Comparison of ENCODE assay signal across 19 mouse cellular contexts in the genomic region with DNA sequence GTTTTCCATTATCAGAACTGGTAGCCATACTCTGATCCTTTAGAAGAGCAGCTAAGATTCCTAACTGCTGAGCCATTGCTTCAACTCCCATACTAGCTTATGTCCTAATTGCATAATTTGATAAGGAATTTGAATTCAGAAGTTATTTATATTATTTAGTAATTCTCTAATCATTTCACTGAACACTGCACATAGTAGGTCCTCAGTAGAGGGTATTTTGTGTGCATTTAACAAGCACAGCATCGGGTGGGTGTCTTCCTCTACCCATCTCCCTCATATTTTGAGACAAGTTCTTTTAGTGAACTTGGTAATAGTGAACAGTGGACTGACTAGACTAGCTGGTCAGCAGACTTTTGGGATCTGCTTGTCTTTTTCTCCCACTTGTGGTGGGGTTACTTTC. TPM values are rescaled to one million over a fixed set of nuclear protein-coding genes. Genes with fewer than 3 reads are reported as not detected.
"Had no signal": no experiment of that assay in that cellular context is flagged by ENCODE, and none has a peak within 500 bp of the region (broad histone marks: within the 10 kb centered on the region; RNA-seq: fewer than 3 reads in every experiment).

No protein-coding gene starts in this region.

- H3K4me2 ChIP-seq: neural tube, embryonic 12.5 days; neural tube, embryonic 13.5 days; neural tube, embryonic 15.5 days had no signal

- H3K9ac ChIP-seq: neural tube, embryonic 12.5 days; neural tube, embryonic 13.5 days; neural tube, embryonic 15.5 days had no signal

- H3K27ac ChIP-seq: neural tube, embryonic 12.5 days; neural tube, embryonic 13.5 days; neural tube, embryonic 15.5 days had no signal

- H3K9me3 ChIP-seq: neural tube, embryonic 12.5 days; neural tube, embryonic 13.5 days; neural tube, embryonic 15.5 days had no signal

- H3K4me3 ChIP-seq: neural tube, embryonic 12.5 days; neural tube, embryonic 13.5 days; neural tube, embryonic 15.5 days had no signal

- H3K27me3 ChIP-seq: neural tube, embryonic 12.5 days; neural tube, embryonic 13.5 days; neural tube, embryonic 15.5 days had no signal

- DNase-seq: retina, postnatal 1 day; right cerebral cortex, adult 18-20 months; right cerebral cortex, postnatal 14 days; right cerebral cortex, postnatal 25 days; right cerebral cortex, postnatal 4 days; spleen, adult 18-20 months; thymus, adult 18-20 months; thymus, adult 2 months; thymus, postnatal 14 days; thymus, postnatal 25 days; thymus, postnatal 36 days; thymus, postnatal 4 days had no signal

- H3K36me3 ChIP-seq: neural tube, embryonic 12.5 days; neural tube, embryonic 13.5 days; neural tube, embryonic 15.5 days had no signal

RNA-seq across cellular contexts. Expression of a gene that starts 14.6 kb away (rescaled TPM):
- total RNA-seq: neutrophil, adult 5-6 weeks had no signal
- polyA plus RNA-seq: testis, adult 2 months had no signal

RNA-seq across cellular contexts. Expression of a gene that starts 53.4 kb away (rescaled TPM):
- total RNA-seq: neutrophil, adult 5-6 weeks had no signal
- polyA plus RNA-seq: spleen, adult 2 months; thymus, postnatal 0 days had no signal
